Mouse (Mus musculus) brain, embryonic 14.5 days (tissue): ENCODE measurements around the gene Pex1.

ENCODE experiments used
- CTCF ChIP-seq: fragments of 200-500 bp; IDR thresholded peaks from 2 replicates; pipeline ENCODE4 v1.5.1; 2012; ENCODE audit warnings: inconsistent platforms, mild to moderate bottlenecking, moderate library complexity, borderline replicate concordance; ENCODE audit not compliant: insufficient read depth, insufficient read length; ENCODE audit errors: extremely low read depth
- POLR2A ChIP-seq: fragments of 200-500 bp; IDR thresholded peaks from 2 replicates; pipeline ENCODE4 v1.6.1; 2012; ENCODE audit warnings: mild to moderate bottlenecking, inconsistent platforms, borderline replicate concordance; ENCODE audit not compliant: poor library complexity, insufficient read depth, insufficient read length, severe bottlenecking; ENCODE audit errors: extremely low read depth

DNA sequence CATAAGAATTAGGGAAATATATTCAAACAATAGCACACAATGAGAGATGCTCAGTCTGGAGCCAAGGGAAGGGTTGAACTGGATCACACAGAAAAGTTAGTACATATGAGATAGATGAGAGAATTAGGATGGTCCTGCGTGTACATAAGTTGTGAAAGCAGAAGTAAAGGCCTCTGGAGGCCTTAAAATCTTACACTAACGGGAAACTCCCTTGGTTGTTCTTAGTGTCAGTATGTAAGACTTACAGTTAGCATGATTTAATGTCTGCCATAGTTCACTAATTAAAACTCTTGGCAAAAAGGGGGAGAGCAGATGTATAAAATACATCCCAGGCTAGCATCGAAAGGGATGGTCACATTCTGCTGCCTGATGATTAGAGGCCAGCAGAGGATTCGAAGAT is 57.9 kb downstream of the Pex1 start:
- TF ChIP-seq POLR2A (no peak), CTCF (no peak)
